In genomic region chr11:84944639-84945435, GRCm38 (mm10) we compare ENCODE assay signal across 13 mouse cellular contexts. TPM values are rescaled to one million over a fixed set of nuclear protein-coding genes. Genes with fewer than 3 reads are reported as not detected.
DNase-seq lines count a peak whose midpoint lies in the region; ATAC-seq and TF ChIP-seq lines count a peak whose summit lies in the region.
"Had no signal": no experiment of that assay in that cellular context is flagged by ENCODE, and none has a peak within 500 bp of the region (broad histone marks: within the 10 kb centered on the region; RNA-seq: fewer than 3 reads in every experiment).

No protein-coding gene starts in this region.

- intact Hi-C loops in gastrocnemius, postnatal 14 days (cut with DNase I; ENCODE audit: low total_unique reads), result no loop called here

- no peak for ATAC-seq in midbrain, postnatal 0 days (ENCODE audit: low FRiP score)
- ATAC-seq in liver, embryonic 14.5 days (ENCODE audit: insufficient read depth), result no peak

- DNase-seq in midbrain, embryonic 10.5 days (ENCODE audit: low spot score), result peak; percentile 57
- no peak for DNase-seq in midbrain, postnatal 0 days (ENCODE audit: low spot score)
- peak; percentile 53 for DNase-seq in embryo, embryonic 9.5 days (ENCODE audit: extremely low spot score)
- no peak for DNase-seq in liver, embryonic 14.5 days (ENCODE audit: low read depth in 3 of 3, low spot score in 3 of 3)
- peak; percentile 85 for DNase-seq in yolk sac, embryonic 10.5 days (ENCODE audit: low spot score)
- DNase-seq in kidney, adult 18-20 months, result no peak
- DNase-seq in gastrocnemius, postnatal 14 days, result no peak
- DNase-seq: cerebellum, postnatal 14 days; right cerebral cortex, adult 18-20 months had no signal

- no peak for TF ChIP-seq CTCF in midbrain, postnatal 0 days (IDR thresholded peaks at IDR 0.05)
- no peak for TF ChIP-seq CTCF in liver, embryonic 14.5 days (IDR thresholded peaks at IDR 0.05; ENCODE audit: low read depth)

- no peak overlapping the region for H3K4me2 ChIP-seq in midbrain, postnatal 0 days (ENCODE audit: low read depth, low read length, poor library complexity, severe bottlenecking)
- peak overlapping the region; percentile 5; the same call in 1 of the 2 replicates for H3K4me2 ChIP-seq in liver, embryonic 14.5 days (ENCODE audit: low read depth)
- H3K4me2 ChIP-seq: limb, embryonic 15.5 days had no signal

- H3K27me3 ChIP-seq in midbrain, embryonic 10.5 days (ENCODE audit: low read depth, poor library complexity, severe bottlenecking), result peaks cover 22% of the 10 kb centered on the region; the same call in 1 of the 2 replicates
- no peaks in the 10 kb centered on the region; the same call in 1 of the 2 replicates for H3K27me3 ChIP-seq in midbrain, postnatal 0 days (ENCODE audit: insufficient read depth, low read length)
- peaks cover 6% of the 10 kb centered on the region for H3K27me3 ChIP-seq in liver, embryonic 14.5 days (ENCODE audit: control insufficient read depth, insufficient read depth, low read length)

- H3K9me3 ChIP-seq in midbrain, embryonic 10.5 days (replicated peaks), result no peaks in the 10 kb centered on the region
- no peaks in the 10 kb centered on the region for H3K9me3 ChIP-seq in midbrain, postnatal 0 days (ENCODE audit: low read length)
- no peaks in the 10 kb centered on the region for H3K9me3 ChIP-seq in liver, embryonic 14.5 days (ENCODE audit: control insufficient read depth, low read length)
- H3K9me3 ChIP-seq: heart, embryonic 10.5 days; limb, embryonic 15.5 days had no signal

- H3K9ac ChIP-seq in midbrain, postnatal 0 days (replicated peaks; ENCODE audit: low read length, poor library complexity, severe bottlenecking), result no peak overlapping the region
- H3K9ac ChIP-seq in liver, embryonic 14.5 days (replicated peaks), result no peak overlapping the region
- H3K9ac ChIP-seq: limb, embryonic 15.5 days had no signal

- TF ChIP-seq EP300 in liver, embryonic 14.5 days (IDR thresholded peaks at IDR 0.05; ENCODE audit: low read depth), result no peak

- no peaks in the 10 kb centered on the region for H3K36me3 ChIP-seq in midbrain, embryonic 10.5 days
- no peaks in the 10 kb centered on the region for H3K36me3 ChIP-seq in midbrain, postnatal 0 days (ENCODE audit: insufficient read depth, low read length)
- no peaks in the 10 kb centered on the region for H3K36me3 ChIP-seq in liver, embryonic 14.5 days (replicated peaks; ENCODE audit: control insufficient read depth, insufficient read depth, low read depth)
- H3K36me3 ChIP-seq: heart, embryonic 10.5 days; limb, embryonic 15.5 days had no signal

- peaks cover 46% of the 10 kb centered on the region for H3K4me1 ChIP-seq in midbrain, embryonic 10.5 days
- peaks cover 3% of the 10 kb centered on the region; the same call in 1 of the 2 replicates for H3K4me1 ChIP-seq in midbrain, postnatal 0 days (ENCODE audit: insufficient read depth, low read length)
- no peaks in the 10 kb centered on the region; a peak in 1 of 4 replicates for H3K4me1 ChIP-seq in liver, embryonic 14.5 days (replicated peaks; ENCODE audit: control insufficient read depth in 2 of 2, insufficient read depth in 2 of 2, low read length in 1 of 2)

- H3K4me3 ChIP-seq in midbrain, embryonic 10.5 days, result peak overlapping the region; percentile 42
- no peak overlapping the region for H3K4me3 ChIP-seq in midbrain, postnatal 0 days (ENCODE audit: low read depth, low read length)
- no peak overlapping the region for H3K4me3 ChIP-seq in liver, embryonic 14.5 days (ENCODE audit: insufficient read depth in 1 of 2, low read depth in 2 of 2, low read length in 2 of 2)
- H3K4me3 ChIP-seq: layer of hippocampus, adult 2 months; limb, embryonic 15.5 days had no signal

- peak overlapping the region; percentile 75 for H3K27ac ChIP-seq in midbrain, embryonic 10.5 days (replicated peaks)
- no peak overlapping the region for H3K27ac ChIP-seq in midbrain, postnatal 0 days (ENCODE audit: low read depth, low read length)
- H3K27ac ChIP-seq in liver, embryonic 14.5 days, result no peak overlapping the region
- H3K27ac ChIP-seq: heart, embryonic 10.5 days; limb, embryonic 15.5 days had no signal

- WGBS in midbrain, embryonic 10.5 days, result under 1% methylated on average over 12 of the region's 12 CpGs
- 6% methylated on average over 12 of the region's 12 CpGs for WGBS in midbrain, postnatal 0 days
- 9% methylated on average over 12 of the region's 12 CpGs for WGBS in liver, embryonic 14.5 days (ENCODE audit: insufficient replicate concordance)

RNA-seq across cellular contexts. Expression of gene Car4, which starts 12.7 kb away (rescaled TPM):
- 9.3 and 16.8 TPM in 2 replicates for polyA plus RNA-seq in midbrain, embryonic 10.5 days (2016; fragmentation: Nextera tagmentation; extraction: Ambion mirVana)
- 0.71 and 1.5 TPM in 2 replicates for total RNA-seq in midbrain, postnatal 0 days (2014; rRNA removed)
- polyA plus RNA-seq in midbrain, postnatal 0 days (2015; fragmentation: Nextera tagmentation; extraction: Ambion mirVana), result 9.0 and 12.1 TPM in 2 replicates
- 0.10 and 0.11 TPM in 2 replicates for polyA plus RNA-seq in liver, embryonic 14.5 days (2012; rRNA removed)
- 0.43 and 0.51 TPM in 2 replicates for polyA plus RNA-seq in liver, embryonic 14.5 days (2014; fragmentation: Nextera tagmentation; extraction: Ambion mirVana)
- total RNA-seq in gastrocnemius, postnatal 14 days (2021), result 10 to 100 TPM; 18.3 to 28.3 TPM
- total RNA-seq: hematopoietic stem cell, adult 5-6 weeks had no signal
- polyA plus RNA-seq: limb, embryonic 15.5 days had no signal

RNA-seq across cellular contexts. Expression of gene Znhit3, which starts 28.7 kb away (rescaled TPM):
- polyA plus RNA-seq in midbrain, embryonic 10.5 days (2016; fragmentation: Nextera tagmentation; extraction: Ambion mirVana), result 80.5 and 91.7 TPM in 2 replicates
- 30.0 and 36.0 TPM in 2 replicates for total RNA-seq in midbrain, postnatal 0 days (2014; rRNA removed)
- 79.7 and 86.3 TPM in 2 replicates for polyA plus RNA-seq in midbrain, postnatal 0 days (2015; fragmentation: Nextera tagmentation; extraction: Ambion mirVana)
- 15.6 and 19.0 TPM in 2 replicates for polyA plus RNA-seq in liver, embryonic 14.5 days (2012; rRNA removed)
- polyA plus RNA-seq in liver, embryonic 14.5 days (2014; fragmentation: Nextera tagmentation; extraction: Ambion mirVana), result 47.9 and 49.8 TPM in 2 replicates
- total RNA-seq in gastrocnemius, postnatal 14 days (2021), result 10 to 100 TPM in 1 of 2 experiments, 1 to 10 TPM in 1; 9.5 to 11.2 TPM

Comparison
In these comparisons a context has a peak if more than half of its experiments do, and no peak if none do; other contexts are left out.
1. DNase-seq: peak in midbrain, embryonic 10.5 days (single experiment), embryo, embryonic 9.5 days (single experiment) and yolk sac, embryonic 10.5 days (single experiment); none in midbrain, postnatal 0 days (single experiment), liver, embryonic 14.5 days (0 of 3), kidney, adult 18-20 months (single experiment) and gastrocnemius, postnatal 14 days (single experiment).